Mouse (Mus musculus): Measurements from ENCODE around the gene Usp40.

Gene Usp40

GRCm38 (mm10) chr1:87941765-87942164, 66.6 kb downstream of the Usp40 start:
- DNase-seq, result no peak

GRCm38 (mm10) chr1:87936516-87936915, 71.8 kb downstream of the Usp40 start:
- no peak for DNase-seq

GRCm38 (mm10) chr1:87936075-87936474, 72.3 kb downstream of the Usp40 start:
- no peak for DNase-seq

GRCm38 (mm10) chr1:87935546-87935945, 72.8 kb downstream of the Usp40 start:
- no peak for DNase-seq

- DNase-seq, result no peak
Observed at GRCm38 (mm10) chr1:87935095-87935494, 73.3 kb downstream of the Usp40 start.

- DNase-seq, result no peak
Observed at GRCm38 (mm10) chr1:87933051-87933450, 75.3 kb downstream of the Usp40 start.

- DNase-seq, result peak in 1 of 2 experiments; percentile 8
Observed at GRCm38 (mm10) chr1:87929730-87930129, 78.6 kb downstream of the Usp40 start.

- DNase-seq, result no peak
Observed at GRCm38 (mm10) chr1:87924888-87925287, 83.5 kb downstream of the Usp40 start.

GRCm38 (mm10) chr1:87922666-87923065, 85.7 kb downstream of the Usp40 start:
- DNase-seq, result peak; percentile 50 to 72

- DNase-seq, result peak in 1 of 2 experiments; percentile 20
Observed at GRCm38 (mm10) chr1:87920056-87920614, 88.2 kb downstream of the Usp40 start.

GRCm38 (mm10) chr1:87918061-87918460, 90.3 kb downstream of the Usp40 start:
- DNase-seq, result no peak

GRCm38 (mm10) chr1:87917361-87917760, 91.0 kb downstream of the Usp40 start:
- DNase-seq, result no peak

- DNase-seq, result no peak
Observed at GRCm38 (mm10) chr1:87913356-87913755, 95.0 kb downstream of the Usp40 start.

- no peak for DNase-seq
Observed at GRCm38 (mm10) chr1:87910428-87910827, 97.9 kb downstream of the Usp40 start.

GRCm38 (mm10) chr1:87909565-87909964, 98.8 kb downstream of the Usp40 start:
- DNase-seq, result no peak

- peak; percentile 74 to 90 for DNase-seq
Observed at GRCm38 (mm10) chr1:87908736-87909135, 99.6 kb downstream of the Usp40 start.

GRCm38 (mm10) chr1:87908006-87908405, 100.3 kb downstream of the Usp40 start:
- no peak for DNase-seq

- peak; percentile 82 to 88 for DNase-seq
Observed at GRCm38 (mm10) chr1:87906361-87906956, 101.9 kb downstream of the Usp40 start.

- DNase-seq, result no peak
Observed at GRCm38 (mm10) chr1:87902186-87902585, 106.2 kb downstream of the Usp40 start.

- DNase-seq, result peak; percentile 50 to 80
Observed at GRCm38 (mm10) chr1:87900979-87901378, 107.4 kb downstream of the Usp40 start.

- DNase-seq, result no peak
Observed at GRCm38 (mm10) chr1:87899701-87900100, 108.7 kb downstream of the Usp40 start.

- peak; percentile 43 to 68 for DNase-seq
Observed at GRCm38 (mm10) chr1:87896921-87897320, 111.4 kb downstream of the Usp40 start.

Data from kidney, postnatal 25 days (tissue).